Mouse (Mus musculus): ENCODE measurements around the gene Tmem222. TPM values are rescaled to one million over a fixed set of nuclear protein-coding genes. Genes with fewer than 3 reads are reported as not detected.

The Tmem222 gene
- total RNA-seq, 2 experiments from 2014 or later: 81.7 to 87.9 TPM

- intact Hi-C loops (cut with DNase I): loop anchor here (5.0 kb wide), 1 partner anchor 64 kb away; no protein-coding TSS in a partner anchor
These were observed 44.2 kb downstream of the Tmem222 start for GRCm38 (mm10) chr4:133233285-133233976.

GRCm38 (mm10) chr4:133229582-133229981 is 48.0 kb downstream of the Tmem222 start:
- intact Hi-C loops (cut with DNase I): no loop called here
- DNase-seq (ENCODE audit: low spot score in 2 of 2): no peak

More at GRCm38 (mm10) chr4:133233285-133233976, 44.2 kb downstream of the Tmem222 start:
- no peak for DNase-seq (ENCODE audit: low spot score in 2 of 2)

- DNase-seq (ENCODE audit: low spot score in 2 of 2): no peak
- intact Hi-C loops (cut with DNase I): no loop called here
These were observed 50.0 kb downstream of the Tmem222 start for GRCm38 (mm10) chr4:133227636-133228035.

GRCm38 (mm10) chr4:133226073-133226472 is 51.5 kb downstream of the Tmem222 start:
- intact Hi-C loops (cut with DNase I): no loop called here
- no peak for DNase-seq (ENCODE audit: low spot score in 2 of 2)

- no peak for DNase-seq (ENCODE audit: low spot score in 2 of 2)
- intact Hi-C loops (cut with DNase I): no loop called here
These were observed 53.7 kb downstream of the Tmem222 start for GRCm38 (mm10) chr4:133223875-133224274.

GRCm38 (mm10) chr4:133221701-133222100 is 55.9 kb downstream of the Tmem222 start:
- intact Hi-C loops (cut with DNase I): no loop called here
- no peak for DNase-seq (ENCODE audit: low spot score in 2 of 2)

- intact Hi-C loops (cut with DNase I): no loop called here
- DNase-seq (ENCODE audit: low spot score in 2 of 2): no peak
These were observed 56.9 kb downstream of the Tmem222 start for GRCm38 (mm10) chr4:133220656-133221055.

- intact Hi-C loops (cut with DNase I): loop anchor here (5.0 to 10.0 kb wide), 3 partner anchors 34 to 274 kb away; no protein-coding TSS in a partner anchor
- no peak for DNase-seq (ENCODE audit: low spot score in 2 of 2)
These were observed 58.8 kb downstream of the Tmem222 start for GRCm38 (mm10) chr4:133218745-133219144.

- DNase-seq (ENCODE audit: low spot score in 2 of 2): peak in 1 of 2 experiments; percentile 61
- intact Hi-C loops (cut with DNase I): loop anchor here (5.0 to 10.0 kb wide), 3 partner anchors 35 to 273 kb away; no protein-coding TSS in a partner anchor
These were observed 60.0 kb downstream of the Tmem222 start for GRCm38 (mm10) chr4:133217641-133218040.

Other genes with a start within 250 kb of the Tmem222 start
- 10 to 100 TPM; 27.3 to 34.8 TPM for gene Wasf2, start 147.3 kb downstream of the Tmem222 start, total RNA-seq (2021)
- 1 to 10 TPM; 2.4 to 4.1 TPM for gene Cd164l2, start 65.7 kb downstream of the Tmem222 start, total RNA-seq (2021)
- 1 to 10 TPM; 7.4 to 10.0 TPM for gene Gpr3, start 65.3 kb downstream of the Tmem222 start, total RNA-seq (2021)
- gene Map3k6, start 37.0 kb downstream of the Tmem222 start, total RNA-seq (2021): 1 to 10 TPM; 2.3 to 5.8 TPM
- gene Sytl1, start 14.7 kb downstream of the Tmem222 start, total RNA-seq (2021): under 1 TPM in 1 of 2 experiments, not detected in 1; 0.51 TPM
- gene Wdtc1, start 75.7 kb upstream of the Tmem222 start, total RNA-seq (2021): 10 to 100 TPM; 56.6 to 60.8 TPM
- gene Slc9a1, start 91.9 kb upstream of the Tmem222 start, total RNA-seq (2021): 10 to 100 TPM; 41.5 to 46.7 TPM
- not detected for gene Tent5b, start 202.3 kb upstream of the Tmem222 start, total RNA-seq (2021)
- gene Trnp1, start 220.8 kb upstream of the Tmem222 start, total RNA-seq (2021): 100 to 1,000 TPM; 150 to 170 TPM
- gene Kdf1, start 241.2 kb upstream of the Tmem222 start, total RNA-seq (2021): not detected

Measured in left cerebral cortex, postnatal 14 days (tissue).